Mouse (Mus musculus) large intestine, adult 2 months (tissue): ENCODE measurements around the gene Kirrel3. TPM values are rescaled to one million over a fixed set of nuclear protein-coding genes. Genes with fewer than 3 reads are reported as not detected.

Experiments used
- DNase-seq: peaks from one replicate; pipeline ENCODE4 v3.0.0-alpha.2; 2012; ENCODE audit warnings: low read depth, low spot score
- WGBS: fragments of 180-500 bp; shearing (Covaris S2); methylation state at CpG from one replicate; pipeline ENCODE4 v1.1.7; 2018; 5-methylcytosine and 5-hydroxymethylcytosine counted together
- polyA plus RNA-seq: library from polyadenylated mRNA; depleted of rRNA; stranded (reverse); fragments of >200 nt; gene quantifications from 2 replicates; pipeline ENCODE4 v1.2.3, GENCODE M21; 2012

Gene Kirrel3
- polyA plus RNA-seq, 1 experiment, result 0.21 TPM

- DNase-seq, result no peak
- 83% methylated on average over 9 of the region's 9 CpGs for WGBS
Observed at GRCm38 (mm10) chr9:34772022-34772437, 286.3 kb downstream of the Kirrel3 start.

- WGBS, result 87% methylated on average over 3 of the region's 3 CpGs
- no peak for DNase-seq
Observed at GRCm38 (mm10) chr9:34781356-34781755, 295.7 kb downstream of the Kirrel3 start.

- WGBS, result 52% methylated on average over 3 of the region's 3 CpGs
- no peak for DNase-seq
Observed at GRCm38 (mm10) chr9:34787915-34788314, 302.2 kb downstream of the Kirrel3 start.

- 37% methylated on average over 4 of the region's 4 CpGs for WGBS
Observed at GRCm38 (mm10) chr9:34795226-34795625, 309.5 kb downstream of the Kirrel3 start.

GRCm38 (mm10) chr9:34797688-34798339 is 312.1 kb downstream of the Kirrel3 start:
- WGBS, result 59% methylated on average over 6 of the region's 6 CpGs

More at GRCm38 (mm10) chr9:34795226-34795625, 309.5 kb downstream of the Kirrel3 start:
- no peak for DNase-seq

GRCm38 (mm10) chr9:34801662-34802061 is 316.0 kb downstream of the Kirrel3 start:
- 78% methylated on average over 6 of the region's 6 CpGs for WGBS

More at GRCm38 (mm10) chr9:34797688-34798339, 312.1 kb downstream of the Kirrel3 start:
- no peak for DNase-seq

GRCm38 (mm10) chr9:34806854-34807253 is 321.2 kb downstream of the Kirrel3 start:
- WGBS, result 84% methylated on average over 3 of the region's 3 CpGs
- no peak for DNase-seq

More at GRCm38 (mm10) chr9:34801662-34802061, 316.0 kb downstream of the Kirrel3 start:
- DNase-seq, result no peak

- no peak for DNase-seq
- 75% methylated on average over 5 of the region's 5 CpGs for WGBS
Observed at GRCm38 (mm10) chr9:34809993-34810513, 324.4 kb downstream of the Kirrel3 start.

GRCm38 (mm10) chr9:34818325-34818976 is 332.8 kb downstream of the Kirrel3 start:
- DNase-seq, result no peak
- 38% methylated on average over 10 of the region's 10 CpGs for WGBS

- no peak for DNase-seq
- WGBS, result 79% methylated on average over 18 of the region's 18 CpGs
Observed at GRCm38 (mm10) chr9:34824358-34825088, 338.8 kb downstream of the Kirrel3 start.

GRCm38 (mm10) chr9:34825089-34825400 is 339.4 kb downstream of the Kirrel3 start:
- 51% methylated on average over 2 of the region's 2 CpGs for WGBS

GRCm38 (mm10) chr9:34825402-34826008 is 339.8 kb downstream of the Kirrel3 start:
- 74% methylated on average over 11 of the region's 11 CpGs for WGBS
- DNase-seq, result no peak

More at GRCm38 (mm10) chr9:34825089-34825400, 339.4 kb downstream of the Kirrel3 start:
- no peak for DNase-seq

- no peak for DNase-seq
- 50% methylated on average over 3 of the region's 3 CpGs for WGBS
Observed at GRCm38 (mm10) chr9:34830696-34831095, 345.0 kb downstream of the Kirrel3 start.

GRCm38 (mm10) chr9:34836801-34837200 is 351.1 kb downstream of the Kirrel3 start:
- 61% methylated on average over 2 of the region's 2 CpGs for WGBS
- no peak for DNase-seq

GRCm38 (mm10) chr9:34837700-34838462 is 352.2 kb downstream of the Kirrel3 start:
- 44% methylated on average over 10 of the region's 10 CpGs for WGBS
- DNase-seq, result no peak

- DNase-seq, result no peak
- WGBS, result 70% methylated on average over 10 of the region's 10 CpGs
Observed at GRCm38 (mm10) chr9:34843275-34843965, 357.7 kb downstream of the Kirrel3 start.

GRCm38 (mm10) chr9:34846440-34846839 is 360.7 kb downstream of the Kirrel3 start:
- WGBS, result 40% methylated on average over 1 of the region's 1 CpGs
- DNase-seq, result no peak

- 53% methylated on average over 5 of the region's 5 CpGs for WGBS
- DNase-seq, result no peak
Observed at GRCm38 (mm10) chr9:34847664-34848063, 362.0 kb downstream of the Kirrel3 start.

GRCm38 (mm10) chr9:34851136-34851535 is 365.4 kb downstream of the Kirrel3 start:
- DNase-seq, result no peak
- 85% methylated on average over 4 of the region's 4 CpGs for WGBS
